Comparison of ENCODE assay signal across 23 mouse cellular contexts in genomic region chr11:38463568-38464238, GRCm38 (mm10).
A peak's percentile ranks its signal among the peaks of the same experiment; 100 is the strongest.
DNase-seq lines count a peak whose midpoint lies in the region; ATAC-seq and TF ChIP-seq lines count a peak whose summit lies in the region.
"Had no signal": no experiment of that assay in that cellular context is flagged by ENCODE, and none has a peak within 500 bp of the region (broad histone marks: within the 10 kb centered on the region; RNA-seq: fewer than 3 reads in every experiment).

No protein-coding gene starts in this region.

- no peak overlapping the region for H3K27ac ChIP-seq in kidney, embryonic 15.5 days
- no peak overlapping the region for H3K27ac ChIP-seq in lung, postnatal 0 days (ENCODE audit: low read length)
- no peak overlapping the region for H3K27ac ChIP-seq in stomach, postnatal 0 days (replicated peaks)
- H3K27ac ChIP-seq: embryonic facial prominence, embryonic 15.5 days; forebrain, embryonic 10.5 days; gastrocnemius, adult 2 months; hindbrain, embryonic 10.5 days had no signal

- TF ChIP-seq POLR2A in lung, adult 2 months (IDR thresholded peaks at IDR 0.05; ENCODE audit: borderline replicate concordance, extremely low read depth, low read depth, low read length) = no peak

- H3K4me3 ChIP-seq in kidney, embryonic 15.5 days (replicated peaks) = no peak overlapping the region
- H3K4me3 ChIP-seq in lung, postnatal 0 days (ENCODE audit: low read depth, low read length) = no peak overlapping the region
- H3K4me3 ChIP-seq in lung, adult 2 months (replicated peaks; ENCODE audit: extremely low read depth, low read depth, low read length) = no peak overlapping the region
- no peak overlapping the region for H3K4me3 ChIP-seq in stomach, postnatal 0 days (ENCODE audit: low read depth, low read length)
- H3K4me3 ChIP-seq: embryonic facial prominence, embryonic 15.5 days; erythroblast, embryonic 14.5 days; forebrain, embryonic 10.5 days; gastrocnemius, adult 2 months; heart, embryonic 12.5 days; hindbrain, embryonic 10.5 days had no signal

- ATAC-seq in kidney, embryonic 15.5 days (replicated peaks; ENCODE audit: low FRiP score) = 0 out of 2 replicates have a peak, but pooled peaks have one; percentile 49
- no peak for ATAC-seq in lung, postnatal 0 days
- no peak for ATAC-seq in stomach, postnatal 0 days (ENCODE audit: low FRiP score, low TSS enrichment)
- ATAC-seq in megakaryocyte, adult 5-6 weeks (ENCODE audit: poor library complexity, severe bottlenecking) = no peak
- ATAC-seq: forebrain, embryonic 14.5 days; Patski had no signal

- WGBS in kidney, embryonic 15.5 days = 48% methylated on average over 4 of the region's 4 CpGs
- WGBS in lung, postnatal 0 days = 35% methylated on average over 4 of the region's 4 CpGs
- 31% methylated on average over 4 of the region's 4 CpGs for WGBS in lung, adult 2 months
- 16% methylated on average over 4 of the region's 4 CpGs for WGBS in stomach, postnatal 0 days

- no peaks in the 10 kb centered on the region for H3K27me3 ChIP-seq in kidney, embryonic 15.5 days
- no peaks in the 10 kb centered on the region for H3K27me3 ChIP-seq in lung, postnatal 0 days (replicated peaks; ENCODE audit: insufficient read depth, low read length)
- no peaks in the 10 kb centered on the region for H3K27me3 ChIP-seq in stomach, postnatal 0 days (ENCODE audit: control insufficient read depth, insufficient read depth, low read length)
- H3K27me3 ChIP-seq: CH12.LX; embryonic facial prominence, embryonic 15.5 days; heart, embryonic 12.5 days; Patski had no signal

- H3K36me3 ChIP-seq in kidney, embryonic 15.5 days = no peaks in the 10 kb centered on the region
- H3K36me3 ChIP-seq in lung, postnatal 0 days (ENCODE audit: insufficient read depth, low read length) = no peaks in the 10 kb centered on the region
- H3K36me3 ChIP-seq in stomach, postnatal 0 days (ENCODE audit: control insufficient read depth, insufficient read depth, low read length) = no peaks in the 10 kb centered on the region
- H3K36me3 ChIP-seq: embryonic facial prominence, embryonic 15.5 days; forebrain, embryonic 10.5 days; heart, embryonic 12.5 days; hindbrain, embryonic 10.5 days had no signal

- H3K4me1 ChIP-seq in kidney, embryonic 15.5 days = no peaks in the 10 kb centered on the region
- no peaks in the 10 kb centered on the region for H3K4me1 ChIP-seq in lung, postnatal 0 days (ENCODE audit: insufficient read depth, low read depth, low read length)
- H3K4me1 ChIP-seq in lung, adult 2 months (ENCODE audit: control insufficient read depth, insufficient read depth, low read length) = no peaks in the 10 kb centered on the region
- no peaks in the 10 kb centered on the region for H3K4me1 ChIP-seq in stomach, postnatal 0 days (replicated peaks; ENCODE audit: control insufficient read depth, insufficient read depth)
- H3K4me1 ChIP-seq: embryonic facial prominence, embryonic 15.5 days; forebrain, embryonic 10.5 days; heart, embryonic 12.5 days; hindbrain, embryonic 10.5 days had no signal

- no peaks in the 10 kb centered on the region for H3K9me3 ChIP-seq in kidney, embryonic 15.5 days (replicated peaks)
- H3K9me3 ChIP-seq in lung, postnatal 0 days (ENCODE audit: low read length) = no peaks in the 10 kb centered on the region
- H3K9me3 ChIP-seq in stomach, postnatal 0 days (ENCODE audit: control insufficient read depth, low read length) = no peaks in the 10 kb centered on the region
- H3K9me3 ChIP-seq: embryonic facial prominence, embryonic 15.5 days; forebrain, embryonic 10.5 days; heart, embryonic 12.5 days; hindbrain, embryonic 10.5 days had no signal

- DNase-seq in kidney, adult 18-20 months = no peak
- peak; percentile 13 to 15 for DNase-seq in kidney, postnatal 4 days
- no peak for DNase-seq in kidney, postnatal 36 days
- peak; percentile 15 for DNase-seq in lung, postnatal 0 days (ENCODE audit: low spot score)
- no peak for DNase-seq in lung, adult 2 months
- peak; percentile 14 for DNase-seq in stomach, postnatal 0 days (ENCODE audit: low spot score)
- DNase-seq: adrenal gland, adult 8-10 months; adrenal gland, postnatal 36 days; cerebellum, adult 8-10 months; cerebellum, postnatal 14 days; embryo, embryonic 11 days; gastrocnemius, adult 2 months; gastrocnemius, postnatal 25 days had no signal

- H3K4me2 ChIP-seq in kidney, embryonic 15.5 days = no peak overlapping the region
- no peak overlapping the region for H3K4me2 ChIP-seq in lung, postnatal 0 days (replicated peaks; ENCODE audit: low read depth, low read length)
- no peak overlapping the region for H3K4me2 ChIP-seq in stomach, postnatal 0 days (replicated peaks; ENCODE audit: low read depth)
- H3K4me2 ChIP-seq: embryonic facial prominence, embryonic 15.5 days; heart, embryonic 12.5 days had no signal

- no peak for TF ChIP-seq EP300 in lung, postnatal 0 days (IDR thresholded peaks at IDR 0.05)
- no peak for TF ChIP-seq EP300 in stomach, postnatal 0 days (optimal IDR thresholded peaks at IDR 0.05)

- no peak for TF ChIP-seq CTCF in lung, postnatal 0 days (IDR thresholded peaks at IDR 0.05)
- TF ChIP-seq CTCF in lung, adult 2 months (IDR thresholded peaks at IDR 0.05; ENCODE audit: insufficient read depth, low read length) = no peak
- no peak for TF ChIP-seq CTCF in stomach, postnatal 0 days (IDR thresholded peaks at IDR 0.05; ENCODE audit: low read depth)

- H3K9ac ChIP-seq in kidney, embryonic 15.5 days = no peak overlapping the region
- H3K9ac ChIP-seq in lung, postnatal 0 days (replicated peaks; ENCODE audit: low read depth) = no peak overlapping the region
- no peak overlapping the region for H3K9ac ChIP-seq in stomach, postnatal 0 days (ENCODE audit: low read length)
- H3K9ac ChIP-seq: embryonic facial prominence, embryonic 15.5 days; heart, embryonic 12.5 days had no signal

Comparison
In these comparisons a context has a peak if more than half of its experiments do, and no peak if none do; other contexts are left out.
1. DNase-seq: peak in kidney, postnatal 4 days (2 of 2), lung, postnatal 0 days (single experiment) and stomach, postnatal 0 days (single experiment); none in kidney, adult 18-20 months (single experiment), kidney, postnatal 36 days (0 of 2) and lung, adult 2 months (single experiment).